ENCODE assay signal across 1 mouse cellular context in the genomic region with DNA sequence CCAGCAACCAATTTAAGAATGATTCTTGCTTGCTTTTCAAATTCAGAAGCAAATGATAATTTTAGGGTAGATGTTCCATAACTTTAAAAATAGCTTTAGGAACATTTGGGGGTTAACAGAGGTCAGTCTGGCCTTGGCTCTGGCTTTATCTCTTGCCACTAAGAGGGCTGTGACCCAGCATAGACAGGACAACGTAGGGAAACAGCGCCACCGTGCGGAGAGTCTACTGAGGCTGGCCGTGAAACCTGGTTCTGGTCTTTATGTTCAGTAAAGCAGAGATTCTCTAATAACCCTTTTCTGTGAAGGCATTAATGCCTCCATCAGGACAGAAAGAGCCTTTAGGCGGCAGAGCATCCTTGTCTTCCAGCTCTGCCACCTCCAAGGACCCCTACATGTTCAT.
TF ChIP-seq lines count a peak whose summit lies in the region.

No protein-coding gene starts in this region.

TF ChIP-seq in MEL, 35 proteins besides CTCF, POLR2A, EP300 and RAD21 (continued from another document):
- TF ChIP-seq CHD2 (IDR thresholded peaks at IDR 0.05; ENCODE audit: low read length), result no peak
- TF ChIP-seq TAL1 (IDR thresholded peaks at IDR 0.05; ENCODE audit: low read length), result no peak
- peak; percentile 98 for TF ChIP-seq SMC3 (IDR thresholded peaks at IDR 0.05; ENCODE audit: low read depth, low read length)
- TF ChIP-seq MAX (IDR thresholded peaks at IDR 0.05; ENCODE audit: low read length), result no peak
- TF ChIP-seq MAFK (IDR thresholded peaks at IDR 0.05; ENCODE audit: borderline replicate concordance, low read depth, low read length), result no peak
- no peak for TF ChIP-seq JUND (IDR thresholded peaks at IDR 0.05; ENCODE audit: low read depth, low read length)
- TF ChIP-seq UBTF (IDR thresholded peaks at IDR 0.05; ENCODE audit: borderline replicate concordance, insufficient read depth, low read depth, low read length), result no peak
- no peak for TF ChIP-seq E2F4 (IDR thresholded peaks at IDR 0.05; ENCODE audit: borderline replicate concordance, low read depth, low read length)
- no peak for TF ChIP-seq HCFC1 (IDR thresholded peaks at IDR 0.05; ENCODE audit: low read depth, low read length)
- no peak for TF ChIP-seq ZKSCAN1 (IDR thresholded peaks at IDR 0.05; ENCODE audit: low read depth, low read length)
- TF ChIP-seq ETS1 (IDR thresholded peaks at IDR 0.05; ENCODE audit: low read depth, low read length), result no peak
- TF ChIP-seq POLR2AphosphoS2 (IDR thresholded peaks at IDR 0.05; ENCODE audit: low read length), result no peak
- no peak for TF ChIP-seq USF1 (IDR thresholded peaks at IDR 0.05; ENCODE audit: low read depth, low read length)
- TF ChIP-seq MEF2A (IDR thresholded peaks at IDR 0.05; ENCODE audit: extremely low read depth, insufficient replicate concordance, low read depth, low read length, poor library complexity, severe bottlenecking), result no peak
- peak; percentile 46 for TF ChIP-seq GATA1 (IDR thresholded peaks at IDR 0.05; ENCODE audit: low read depth, low read length)
- TF ChIP-seq ZNF384 (IDR thresholded peaks at IDR 0.05; ENCODE audit: low read depth, low read length), result 0 out of 2 replicates have a peak, but pooled peaks have one; percentile 8
- no peak for TF ChIP-seq NRF1 (IDR thresholded peaks at IDR 0.05; ENCODE audit: insufficient read depth, low read depth, low read length, poor library complexity, severe bottlenecking)
- no peak for TF ChIP-seq TCF12 (IDR thresholded peaks at IDR 0.05; ENCODE audit: low read depth, low read length)
